Mouse (Mus musculus) kidney, adult 9 months (tissue): ENCODE measurements at regions not wholly inside any gene's neighbourhood (a gene's known extent, or its start where the extent isn't known, plus 50 kb on each side); places are given as distances from the start of the nearest gene placed in this dataset.
A peak's percentile ranks its signal among the peaks of the same experiment; 100 is the strongest.

Experiments used
- DNase-seq: peaks from one replicate; pipeline ENCODE4 v3.0.0; 2022

GRCm38 (mm10) chr19:48864151-48864740, 658.4 kb downstream of the Sorcs3 start:
- peak; percentile 94 for DNase-seq

- DNase-seq: peak; percentile 65
Measured at GRCm38 (mm10) chr19:48871601-48872000, 665.8 kb downstream of the Sorcs3 start.

GRCm38 (mm10) chr19:48881526-48882195, 675.8 kb downstream of the Sorcs3 start:
- DNase-seq: peak; percentile 82

GRCm38 (mm10) chr19:48908236-48908635, 702.4 kb downstream of the Sorcs3 start:
- DNase-seq: no peak

- DNase-seq: no peak
Measured at GRCm38 (mm10) chr19:48913011-48913410, 707.2 kb downstream of the Sorcs3 start.

- no peak for DNase-seq
Measured at GRCm38 (mm10) chr19:48919638-48920037, 713.8 kb downstream of the Sorcs3 start.

- no peak for DNase-seq
Measured at GRCm38 (mm10) chr19:48947646-48948045, 741.8 kb downstream of the Sorcs3 start.
